Mouse (Mus musculus) heart, embryonic 11.5 days (tissue): Measurements from ENCODE around the gene Themis3. TPM values are rescaled to one million over a fixed set of nuclear protein-coding genes. Genes with fewer than 3 reads are reported as not detected.

Source experiments
- ATAC-seq: fragments of 200-750 bp; cut with Nextera tagmentation; replicated peaks from 2 replicates; pipeline ENCODE4 v1.8.0; 2017; ENCODE audit warnings: moderate library complexity; ENCODE audit not compliant: insufficient number of reproducible peaks, low FRiP score, low TSS enrichment
- H3K27ac ChIP-seq: fragments of 300-500 bp; sonication (generic); 2 replicates; pipeline ENCODE4 v1.5.1; 2014; ENCODE audit warnings: mild to moderate bottlenecking, low read depth, low read length
- H3K27me3 ChIP-seq: fragments of 300-500 bp; sonication (generic); 2 replicates; pipeline ENCODE4 v1.6.1; 2014; ENCODE audit warnings: mild to moderate bottlenecking, low read length, mixed read lengths; ENCODE audit not compliant: control insufficient read depth, insufficient read depth
- H3K36me3 ChIP-seq: fragments of 300-500 bp; sonication (generic); 2 replicates; pipeline ENCODE4 v1.6.1; 2014; ENCODE audit warnings: mild to moderate bottlenecking, low read length, moderate library complexity, mixed read lengths; ENCODE audit not compliant: control insufficient read depth, insufficient read depth
- H3K4me1 ChIP-seq: fragments of 300-500 bp; sonication (generic); 2 replicates; pipeline ENCODE4 v1.6.1; 2014; ENCODE audit warnings: low read length; ENCODE audit not compliant: control insufficient read depth, insufficient read depth
- H3K4me2 ChIP-seq: fragments of 300-500 bp; sonication (generic); 2 replicates; pipeline ENCODE4 v1.6.1; 2014; ENCODE audit warnings: mild to moderate bottlenecking, moderate library complexity
- H3K4me3 ChIP-seq: fragments of 300-500 bp; sonication (generic); 2 replicates; pipeline ENCODE4 v1.5.1; 2014; ENCODE audit warnings: low read depth, low read length
- H3K9ac ChIP-seq: fragments of 300-500 bp; sonication (generic); 2 replicates; pipeline ENCODE4 v1.6.1; 2014; ENCODE audit warnings: mild to moderate bottlenecking, low read depth, low read length, moderate library complexity
- H3K9me3 ChIP-seq: fragments of 300-500 bp; sonication (generic); replicated peaks from 2 replicates; pipeline ENCODE4 v1.6.1; 2016; ENCODE audit warnings: low read length; ENCODE audit not compliant: control insufficient read depth
- WGBS: fragments of 180-500 bp; shearing (Covaris S2); extraction: QIAGEN DNeasy Blood & Tissue Kit; methylation state at CpG from one replicate; pipeline ENCODE4 v1.1.7; 2014; ENCODE audit not compliant: insufficient replicate concordance; 5-methylcytosine and 5-hydroxymethylcytosine counted together
- polyA plus RNA-seq: library from polyadenylated mRNA; unstranded; fragments of >200 nt; fragmentation: Nextera tagmentation; extraction: Ambion mirVana; gene quantifications from 2 replicates; pipeline ENCODE4 v1.2.1, GENCODE M21; 2014

Gene Themis3
- polyA plus RNA-seq, 1 experiment from 2014 or later: not detected

DNA sequence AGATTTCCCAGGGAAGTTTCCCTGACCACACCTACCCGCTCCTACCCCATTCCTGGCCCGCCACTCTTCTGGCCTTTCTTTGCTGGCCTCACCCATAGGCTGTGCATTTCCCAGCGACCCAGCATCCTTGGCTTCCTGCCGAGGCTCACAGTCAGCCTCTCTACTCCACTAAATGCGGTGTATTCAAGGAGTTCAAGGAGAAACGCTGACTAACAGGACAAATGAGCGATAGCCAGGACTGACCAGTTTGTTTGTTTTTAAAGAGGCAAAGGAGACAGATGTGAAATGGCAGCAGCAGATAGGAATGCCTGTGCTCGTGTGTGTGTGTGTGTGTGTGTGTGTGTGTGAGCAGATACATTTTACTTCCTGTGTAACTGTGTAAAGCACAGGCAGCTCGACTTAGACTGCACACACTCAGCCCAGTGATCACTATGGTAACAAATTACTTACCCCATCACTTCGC is 84.2 kb downstream of the Themis3 start:
- ATAC-seq: peak; percentile 67; the same call in 1 of the 2 replicates
- 28% methylated on average over 10 of the region's 10 CpGs for WGBS
- peak overlapping the region; percentile 74 for H3K27ac ChIP-seq
- no peak overlapping the region for H3K9ac ChIP-seq
- no peak overlapping the region for H3K4me3 ChIP-seq
- no peak overlapping the region for H3K4me2 ChIP-seq
- peaks cover 5% of the 10 kb centered on the region for H3K36me3 ChIP-seq
- no peaks in the 10 kb centered on the region for H3K9me3 ChIP-seq
- no peaks in the 10 kb centered on the region for H3K27me3 ChIP-seq
- peaks cover 22% of the 10 kb centered on the region for H3K4me1 ChIP-seq

DNA sequence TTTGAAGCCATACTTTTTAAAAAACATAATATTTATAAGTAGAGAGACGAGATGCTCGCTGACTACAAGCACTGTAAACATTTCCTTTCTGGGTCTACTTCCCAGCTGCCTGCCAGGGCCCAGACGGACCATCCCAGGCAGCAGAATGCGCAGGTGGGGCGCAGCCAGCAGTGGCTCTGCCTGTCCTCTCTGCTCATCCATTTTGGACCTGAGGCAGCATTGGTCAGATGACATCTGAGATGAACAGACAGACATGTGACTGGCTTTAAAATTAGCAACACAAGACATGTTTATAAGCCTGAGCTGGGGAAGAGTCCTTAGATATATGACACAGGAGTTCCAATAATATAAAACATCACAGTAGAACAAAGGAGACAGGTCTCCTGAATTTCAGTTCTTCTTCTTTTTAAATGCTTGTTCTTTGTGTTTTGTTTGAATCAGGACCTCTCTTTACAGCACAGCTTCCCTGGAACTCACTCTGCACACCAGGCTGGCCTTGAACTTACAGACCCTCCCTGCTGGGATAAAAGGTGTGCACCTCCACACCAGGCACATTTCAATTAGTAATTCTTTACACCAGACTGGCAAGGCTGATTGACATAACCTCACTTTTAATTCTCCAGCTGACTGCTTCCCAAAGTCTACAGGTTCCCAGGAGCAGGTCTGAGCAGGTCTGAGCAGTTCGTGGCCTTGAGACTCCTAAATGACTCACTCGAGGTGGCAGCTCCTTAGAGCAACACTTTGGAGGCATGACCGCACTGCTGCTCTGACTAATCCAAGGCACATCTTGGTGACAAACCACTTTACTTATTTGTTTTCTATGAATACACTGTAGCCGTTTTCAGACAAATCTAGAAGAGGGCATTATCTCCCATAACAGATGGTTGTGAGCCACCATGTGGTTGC is 87.1 kb downstream of the Themis3 start:
- Histone ChIP-seq H3K27me3 (no peaks in the 10 kb centered on the region), H3K27ac (no peak overlapping the region), H3K4me2 (no peak overlapping the region), H3K9me3 (no peaks in the 10 kb centered on the region), H3K4me1 (peaks cover 28% of the 10 kb centered on the region), H3K36me3 (peaks cover 15% of the 10 kb centered on the region), H3K4me3 (no peak overlapping the region), H3K9ac (no peak overlapping the region)
- 87% methylated on average over 9 of the region's 9 CpGs for WGBS
- no peak for ATAC-seq

GRCm38 (mm10) chr17:66504964-66505363 is 89.5 kb downstream of the Themis3 start:
- 0 out of 2 replicates have a peak overlapping the region, but pooled peaks have one; percentile 22 for H3K27ac ChIP-seq
- H3K36me3 ChIP-seq: peaks cover 15% of the 10 kb centered on the region
- no peak overlapping the region for H3K9ac ChIP-seq
- peaks cover 12% of the 10 kb centered on the region; the same call in 1 of the 2 replicates for H3K4me1 ChIP-seq
- H3K4me3 ChIP-seq: no peak overlapping the region
- no peaks in the 10 kb centered on the region for H3K9me3 ChIP-seq
- H3K4me2 ChIP-seq: no peak overlapping the region
- no peak for ATAC-seq
- H3K27me3 ChIP-seq: no peaks in the 10 kb centered on the region
- 91% methylated on average over 8 of the region's 8 CpGs for WGBS

Other genes with a start within 250 kb of the Themis3 start
- 1.7 and 2.8 TPM in 2 replicates for gene Mtcl1, start 144.9 kb downstream of the Themis3 start, polyA plus RNA-seq
- 49.8 and 51.6 TPM in 2 replicates for gene Rab12, start 74.9 kb downstream of the Themis3 start, polyA plus RNA-seq